ENCODE assay signal across 16 mouse cellular contexts in the genomic region with DNA sequence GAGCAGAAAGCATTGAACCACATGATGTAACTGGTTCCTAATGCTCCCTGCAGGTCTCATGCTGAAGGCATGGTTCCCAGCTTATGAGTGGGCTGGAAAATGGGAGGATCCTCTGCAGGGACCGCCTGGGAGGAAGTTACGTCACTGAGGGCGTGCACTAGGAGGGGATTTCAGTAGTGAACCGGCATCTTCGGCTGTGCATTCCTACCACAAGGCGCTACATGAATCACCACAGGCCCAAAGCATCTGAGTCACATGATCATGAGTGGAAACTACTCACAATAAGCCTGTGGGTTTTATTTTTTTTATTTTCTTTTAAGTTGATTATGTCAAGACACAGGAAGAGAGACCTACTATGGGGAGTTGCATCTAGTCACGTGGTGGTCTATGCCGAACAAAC.
DNase-seq lines count a peak whose midpoint lies in the region; ATAC-seq lines count a peak whose summit lies in the region.
"Had no signal": no experiment of that assay in that cellular context is flagged by ENCODE, and none has a peak within 500 bp of the region (broad histone marks: within the 10 kb centered on the region; RNA-seq: fewer than 3 reads in every experiment).

No protein-coding gene starts in this region.

- no peak for ATAC-seq in midbrain, embryonic 14.5 days (ENCODE audit: low FRiP score, low TSS enrichment)
- ATAC-seq: forebrain, embryonic 15.5 days; liver, embryonic 12.5 days had no signal

- H3K27ac ChIP-seq in midbrain, embryonic 14.5 days (replicated peaks; ENCODE audit: low read depth, low read length) = no peak overlapping the region
- H3K27ac ChIP-seq: embryonic facial prominence, embryonic 10.5 days; forebrain, embryonic 15.5 days; heart, embryonic 15.5 days; liver, embryonic 12.5 days; lung, embryonic 15.5 days had no signal

- no peak overlapping the region for H3K4me3 ChIP-seq in midbrain, embryonic 14.5 days (replicated peaks; ENCODE audit: low read depth, low read length)
- H3K4me3 ChIP-seq: embryonic facial prominence, embryonic 10.5 days; forebrain, embryonic 15.5 days; heart, embryonic 15.5 days; liver, embryonic 12.5 days; lung, embryonic 15.5 days had no signal

- H3K36me3 ChIP-seq in midbrain, embryonic 14.5 days (ENCODE audit: control insufficient read depth, insufficient read depth, low read length) = no peaks in the 10 kb centered on the region
- H3K36me3 ChIP-seq: embryonic facial prominence, embryonic 10.5 days; forebrain, embryonic 15.5 days; heart, embryonic 15.5 days; liver, embryonic 12.5 days; lung, embryonic 15.5 days had no signal

- 94% methylated on average over 8 of the region's 8 CpGs for WGBS in midbrain, embryonic 14.5 days

- H3K27me3 ChIP-seq in midbrain, embryonic 14.5 days (ENCODE audit: control insufficient read depth, insufficient read depth, low read length) = no peaks in the 10 kb centered on the region
- H3K27me3 ChIP-seq: forebrain, embryonic 15.5 days; heart, embryonic 15.5 days; liver, embryonic 12.5 days; lung, embryonic 15.5 days had no signal

- no peak overlapping the region for H3K9ac ChIP-seq in midbrain, embryonic 14.5 days (replicated peaks; ENCODE audit: low read length)
- H3K9ac ChIP-seq: forebrain, embryonic 15.5 days; heart, embryonic 15.5 days; liver, embryonic 12.5 days; lung, embryonic 15.5 days had no signal

- H3K4me1 ChIP-seq in midbrain, embryonic 14.5 days (ENCODE audit: control insufficient read depth, insufficient read depth, low read length) = no peaks in the 10 kb centered on the region
- H3K4me1 ChIP-seq: embryonic facial prominence, embryonic 10.5 days; forebrain, embryonic 15.5 days; heart, embryonic 15.5 days; liver, embryonic 12.5 days; lung, embryonic 15.5 days had no signal

- peak; percentile 8 for DNase-seq in thymus, postnatal 25 days
- no peak for DNase-seq in thymus, postnatal 10 days (ENCODE audit: low spot score in 2 of 2)
- DNase-seq in ES-CJ7 (ENCODE audit: low read depth, low spot score) = peak; percentile 10
- peak; percentile 94 for DNase-seq in induced T-regulatory cell, adult 2 months (ENCODE audit: low read depth)
- DNase-seq in gastrocnemius, adult 18-20 months (ENCODE audit: low spot score) = no peak
- DNase-seq in midbrain, embryonic 14.5 days = no peak
- DNase-seq in layer of hippocampus, adult 11-12 months (ENCODE audit: low spot score) = no peak
- DNase-seq: adrenal gland, adult 8-10 months; cerebellum, adult 11 months; cerebellum, postnatal 36 days; right cerebral cortex, postnatal 25 days had no signal

- H3K4me2 ChIP-seq in midbrain, embryonic 14.5 days (ENCODE audit: low read length) = no peak overlapping the region
- H3K4me2 ChIP-seq: forebrain, embryonic 15.5 days; heart, embryonic 15.5 days; liver, embryonic 12.5 days; lung, embryonic 15.5 days had no signal

- no peaks in the 10 kb centered on the region for H3K9me3 ChIP-seq in midbrain, embryonic 14.5 days (ENCODE audit: control insufficient read depth, low read length)
- H3K9me3 ChIP-seq: embryonic facial prominence, embryonic 10.5 days; forebrain, embryonic 15.5 days; heart, embryonic 15.5 days; liver, embryonic 12.5 days; lung, embryonic 15.5 days had no signal

Comparison
In these comparisons a context has a peak if more than half of its experiments do, and no peak if none do; other contexts are left out.
1. DNase-seq: peak in thymus, postnatal 25 days (single experiment), ES-CJ7 (single experiment) and induced T-regulatory cell, adult 2 months (single experiment); none in thymus, postnatal 10 days (0 of 2), gastrocnemius, adult 18-20 months (single experiment), midbrain, embryonic 14.5 days (single experiment) and layer of hippocampus, adult 11-12 months (single experiment).